Mouse (Mus musculus) midbrain, embryonic 10.5 days (tissue): ENCODE data around the gene Pafah1b1. TPM values are rescaled to one million over a fixed set of nuclear protein-coding genes. Genes with fewer than 3 reads are reported as not detected.

Experiments used
- DNase-seq: peaks from one replicate; pipeline ENCODE4 v3.0.0-alpha.2; 2017; ENCODE audit warnings: low spot score
- H3K27ac ChIP-seq: fragments of 300-500 bp; sonication (generic); replicated peaks from 2 replicates; pipeline ENCODE4 v1.5.1; 2016; ENCODE audit warnings: mild to moderate bottlenecking
- H3K27me3 ChIP-seq: fragments of 300-500 bp; sonication (generic); 2 replicates; pipeline ENCODE4 v1.6.1; 2016; ENCODE audit warnings: low read depth, mild to moderate bottlenecking; ENCODE audit not compliant: poor library complexity, severe bottlenecking
- H3K36me3 ChIP-seq: fragments of 300-500 bp; sonication (generic); 2 replicates; pipeline ENCODE4 v1.6.1; 2016; ENCODE audit warnings: mild to moderate bottlenecking, moderate library complexity
- H3K4me1 ChIP-seq: fragments of 300-500 bp; sonication (generic); 2 replicates; pipeline ENCODE4 v1.6.1; 2016
- H3K4me3 ChIP-seq: fragments of 300-500 bp; sonication (generic); 2 replicates; pipeline ENCODE4 v1.5.1; 2016; ENCODE audit warnings: mild to moderate bottlenecking, moderate library complexity
- H3K9me3 ChIP-seq: fragments of 300-500 bp; sonication (generic); replicated peaks from 2 replicates; pipeline ENCODE4 v1.6.1; 2016; ENCODE audit warnings: mild to moderate bottlenecking
- WGBS: fragments of 180-500 bp; shearing (Covaris S2); methylation state at CpG from one replicate; pipeline ENCODE4 v1.1.7; 2016; 5-methylcytosine and 5-hydroxymethylcytosine counted together
- polyA plus RNA-seq: library from polyadenylated mRNA; unstranded; fragments of >200 nt; fragmentation: Nextera tagmentation; extraction: Ambion mirVana; gene quantifications from 2 replicates; pipeline ENCODE4 v1.2.1, GENCODE M21; 2016

The Pafah1b1 gene
- polyA plus RNA-seq, 1 experiment from 2014 or later, result 53.0 TPM

GRCm38 (mm10) chr11:74666776-74667581 lies 57.5 kb downstream of the Pafah1b1 start:
- Histone ChIP-seq H3K36me3 (peaks cover 84% of the 10 kb centered on the region), H3K4me1 (no peaks in the 10 kb centered on the region), H3K9me3 (no peaks in the 10 kb centered on the region), H3K4me3 (no peak overlapping the region), H3K27me3 (no peaks in the 10 kb centered on the region), H3K27ac (no peak overlapping the region)
- WGBS, result 95% methylated on average over 14 of the region's 14 CpGs
- no peak for DNase-seq

- Histone ChIP-seq H3K4me3 (no peak overlapping the region), H3K27me3 (no peaks in the 10 kb centered on the region), H3K9me3 (no peaks in the 10 kb centered on the region), H3K27ac (no peak overlapping the region), H3K36me3 (peaks cover 91% of the 10 kb centered on the region), H3K4me1 (no peaks in the 10 kb centered on the region)
- 93% methylated on average over 5 of the region's 5 CpGs for WGBS
- no peak for DNase-seq
Observed at GRCm38 (mm10) chr11:74666284-74666652, 58.2 kb downstream of the Pafah1b1 start.

- H3K27ac ChIP-seq, result no peak overlapping the region
- 94% methylated on average over 17 of the region's 17 CpGs for WGBS
- no peaks in the 10 kb centered on the region for H3K27me3 ChIP-seq
- peaks cover 96% of the 10 kb centered on the region for H3K36me3 ChIP-seq
- no peak for DNase-seq
- H3K9me3 ChIP-seq, result no peaks in the 10 kb centered on the region
- H3K4me3 ChIP-seq, result no peak overlapping the region
- H3K4me1 ChIP-seq, result no peaks in the 10 kb centered on the region
Observed at GRCm38 (mm10) chr11:74665631-74666283, 58.7 kb downstream of the Pafah1b1 start.

- Histone ChIP-seq H3K9me3 (no peaks in the 10 kb centered on the region), H3K4me1 (no peaks in the 10 kb centered on the region), H3K27ac (no peak overlapping the region), H3K4me3 (no peak overlapping the region), H3K36me3 (peaks cover 99% of the 10 kb centered on the region), H3K27me3 (no peaks in the 10 kb centered on the region)
- 92% methylated on average over 8 of the region's 8 CpGs for WGBS
- DNase-seq, result no peak
Observed at GRCm38 (mm10) chr11:74664906-74665305, 59.6 kb downstream of the Pafah1b1 start.

GRCm38 (mm10) chr11:74664279-74664678 lies 60.2 kb downstream of the Pafah1b1 start:
- H3K36me3 ChIP-seq, result peaks cover 99% of the 10 kb centered on the region
- no peaks in the 10 kb centered on the region for H3K27me3 ChIP-seq
- WGBS, result 90% methylated on average over 3 of the region's 3 CpGs
- H3K4me1 ChIP-seq, result no peaks in the 10 kb centered on the region
- H3K27ac ChIP-seq, result no peak overlapping the region
- H3K4me3 ChIP-seq, result no peak overlapping the region
- DNase-seq, result no peak
- H3K9me3 ChIP-seq, result no peaks in the 10 kb centered on the region

GRCm38 (mm10) chr11:74662221-74662620 lies 62.2 kb downstream of the Pafah1b1 start:
- Histone ChIP-seq H3K4me1 (no peaks in the 10 kb centered on the region), H3K27ac (no peak overlapping the region), H3K4me3 (no peak overlapping the region), H3K9me3 (peaks cover 6% of the 10 kb centered on the region; the same call in 1 of the 2 replicates), H3K27me3 (no peaks in the 10 kb centered on the region), H3K36me3 (peaks cover 100% of the 10 kb centered on the region)
- 89% methylated on average over 6 of the region's 6 CpGs for WGBS
- DNase-seq, result no peak

- Histone ChIP-seq H3K27me3 (no peaks in the 10 kb centered on the region), H3K9me3 (peaks cover 6% of the 10 kb centered on the region; the same call in 1 of the 2 replicates), H3K4me1 (no peaks in the 10 kb centered on the region), H3K4me3 (no peak overlapping the region), H3K36me3 (peaks cover 100% of the 10 kb centered on the region), H3K27ac (no peak overlapping the region)
- WGBS, result 95% methylated on average over 19 of the region's 19 CpGs
- DNase-seq, result no peak
Observed at GRCm38 (mm10) chr11:74661641-74662040, 62.8 kb downstream of the Pafah1b1 start.

GRCm38 (mm10) chr11:74660336-74660735 lies 64.1 kb downstream of the Pafah1b1 start:
- peaks cover 95% of the 10 kb centered on the region for H3K36me3 ChIP-seq
- H3K4me3 ChIP-seq, result no peak overlapping the region
- H3K4me1 ChIP-seq, result no peaks in the 10 kb centered on the region
- H3K27me3 ChIP-seq, result no peaks in the 10 kb centered on the region
- whole genome bisulfite sequencing, result 96% methylated on average over 13 of the region's 13 CpGs
- H3K27ac ChIP-seq, result no peak overlapping the region
- no peak for DNase-seq
- H3K9me3 ChIP-seq, result peaks cover 6% of the 10 kb centered on the region; the same call in 1 of the 2 replicates

- 85% methylated on average over 3 of the region's 3 CpGs for WGBS
- H3K27me3 ChIP-seq, result no peaks in the 10 kb centered on the region
- H3K27ac ChIP-seq, result no peak overlapping the region
- peaks cover 51% of the 10 kb centered on the region for H3K36me3 ChIP-seq
- H3K4me1 ChIP-seq, result peaks cover 34% of the 10 kb centered on the region
- no peak overlapping the region for H3K4me3 ChIP-seq
- peaks cover 6% of the 10 kb centered on the region; the same call in 1 of the 2 replicates for H3K9me3 ChIP-seq
- DNase-seq, result no peak
Observed at GRCm38 (mm10) chr11:74655941-74656340, 68.5 kb downstream of the Pafah1b1 start.

- Histone ChIP-seq H3K36me3 (peaks cover 25% of the 10 kb centered on the region), H3K4me1 (peaks cover 54% of the 10 kb centered on the region), H3K27ac (peak overlapping the region; percentile 53), H3K4me3 (0 out of 2 replicates have a peak overlapping the region, but pooled peaks have one; percentile 28), H3K9me3 (peaks cover 6% of the 10 kb centered on the region; the same call in 1 of the 2 replicates), H3K27me3 (no peaks in the 10 kb centered on the region)
- WGBS, result 78% methylated on average over 6 of the region's 6 CpGs
- DNase-seq, result no peak
Observed at GRCm38 (mm10) chr11:74653385-74653784, 71.1 kb downstream of the Pafah1b1 start.

GRCm38 (mm10) chr11:74652791-74653191 lies 71.7 kb downstream of the Pafah1b1 start:
- Histone ChIP-seq H3K9me3 (peaks cover under 1% of the 10 kb centered on the region; the same call in 1 of the 2 replicates), H3K27ac (peak overlapping the region; percentile 53), H3K4me1 (peaks cover 55% of the 10 kb centered on the region), H3K27me3 (no peaks in the 10 kb centered on the region; the same call in 1 of the 2 replicates), H3K36me3 (peaks cover 20% of the 10 kb centered on the region), H3K4me3 (peak overlapping the region; percentile 28)
- no peak for DNase-seq
- 71% methylated on average over 4 of the region's 4 CpGs for WGBS

- H3K4me1 ChIP-seq, result peaks cover 55% of the 10 kb centered on the region
- H3K27ac ChIP-seq, result peak overlapping the region; percentile 89; the same call in 1 of the 2 replicates
- DNase-seq, result no peak
- no peaks in the 10 kb centered on the region; the same call in 1 of the 2 replicates for H3K27me3 ChIP-seq
- 67% methylated on average over 4 of the region's 4 CpGs for WGBS
- H3K9me3 ChIP-seq, result no peaks in the 10 kb centered on the region
- H3K36me3 ChIP-seq, result no peaks in the 10 kb centered on the region
- peak overlapping the region; percentile 86 for H3K4me3 ChIP-seq
Observed at GRCm38 (mm10) chr11:74650576-74651100, 73.8 kb downstream of the Pafah1b1 start.
